Mouse (Mus musculus): ENCODE results near the gene Cpsf6.

DNA sequence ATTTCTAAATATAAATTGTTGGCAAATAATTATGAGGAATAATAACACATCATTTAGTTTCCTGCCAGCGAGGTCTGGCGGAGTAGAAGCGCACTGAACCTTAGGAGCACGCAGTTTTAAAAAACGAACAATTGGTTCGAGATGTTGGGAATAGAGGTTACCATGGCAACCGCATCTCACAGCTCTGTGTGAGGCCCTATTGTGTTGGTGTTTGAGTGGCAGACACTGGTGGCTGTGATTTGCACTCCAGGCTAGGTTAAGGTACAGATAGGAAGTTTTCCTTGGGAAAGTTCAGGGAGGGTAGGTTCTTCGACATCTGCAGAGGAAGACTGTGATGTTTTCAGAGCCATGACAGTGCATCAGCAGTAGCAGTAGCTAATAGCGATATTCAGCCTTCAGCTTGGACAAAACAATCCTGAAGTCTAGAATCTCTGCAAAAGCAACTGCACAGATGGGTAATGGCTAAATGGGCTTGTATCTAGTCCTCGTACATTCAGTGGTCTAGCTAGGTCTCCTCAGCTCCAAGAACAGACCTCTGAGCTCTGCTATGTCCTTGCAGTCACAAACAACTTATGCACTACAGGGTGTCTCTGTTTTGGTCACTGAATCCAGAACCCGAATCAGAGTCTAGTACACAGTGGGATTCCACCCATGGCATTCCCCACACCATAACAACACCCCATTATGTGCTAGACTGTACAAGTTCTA is 46.2 kb upstream of the Cpsf6 start:
- TF ChIP-seq CTCF (IDR thresholded peaks at IDR 0.05; ENCODE audit: low read depth, low read length) (no peak), POLR2A (IDR thresholded peaks at IDR 0.05; ENCODE audit: borderline replicate concordance, low read depth, low read length) (no peak)

Data from bone marrow macrophage, adult 2 months (primary cell).